Mouse (Mus musculus) myocyte (in vitro differentiated cells): ENCODE measurements around the gene Slc29a2.

Source experiments
- MYOD1 ChIP-seq, 3 experiments: IDR thresholded peaks; one replicate each; pipeline ENCODE4 v1.6.1; 2011; ENCODE audit warnings: control low read depth in 2 of 3, low read depth in 2 of 3, mild to moderate bottlenecking in 2 of 3, moderate library complexity in 1 of 3; ENCODE audit not compliant: insufficient read length in 2 of 3, control insufficient read depth in 1 of 3
- POLR2A ChIP-seq: IDR thresholded peaks from one replicate; pipeline ENCODE4 v1.6.1; 2011; ENCODE audit warnings: low read depth, mild to moderate bottlenecking, control low read depth, moderate library complexity; ENCODE audit not compliant: insufficient read length

GRCm38 (mm10) chr19:4981767-4982166, 41.9 kb upstream of the Slc29a2 start:
- TF ChIP-seq POLR2A: no peak
- no peak for TF ChIP-seq MYOD1 (IDR thresholded peaks at IDR 0.05; ENCODE audit: control insufficient read depth in 1 of 3, insufficient read length in 2 of 3, low read depth in 2 of 3)
